Mouse (Mus musculus) C2C12 (cell line): Measurements from ENCODE around the gene Nrarp. TPM values are rescaled to one million over a fixed set of nuclear protein-coding genes. Genes with fewer than 3 reads are reported as not detected.

ENCODE experiments used
- H3K27me3 ChIP-seq: one replicate; pipeline ENCODE4 v1.6.1; 2011; ENCODE audit not compliant: control insufficient read depth, insufficient read depth, insufficient read length
- H3K36me3 ChIP-seq: one replicate; pipeline ENCODE4 v1.6.1; 2011; ENCODE audit not compliant: control insufficient read depth, insufficient read depth
- H3K4me3 ChIP-seq: one replicate; pipeline ENCODE4 v1.5.1; 2011; ENCODE audit warnings: mild to moderate bottlenecking, control low read depth; ENCODE audit not compliant: poor library complexity, insufficient read depth, severe bottlenecking
- H3K79me2 ChIP-seq: one replicate; pipeline ENCODE4 v1.6.1; 2011; ENCODE audit not compliant: control insufficient read depth, insufficient read depth
- H3K79me3 ChIP-seq: one replicate; pipeline ENCODE4 v1.6.1; 2011; ENCODE audit warnings: low read depth, control low read depth
- H3ac ChIP-seq: one replicate; pipeline ENCODE3; 2011; ENCODE audit warnings: low read depth; ENCODE audit not compliant: control insufficient read depth, insufficient read length
- CEBPB ChIP-seq: IDR thresholded peaks from one replicate; pipeline ENCODE4 v1.6.1; 2011; ENCODE audit warnings: low read depth, mild to moderate bottlenecking, control low read depth, moderate library complexity
- CTCF ChIP-seq: IDR thresholded peaks from one replicate; pipeline ENCODE4 v1.5.1; 2011; ENCODE audit not compliant: control insufficient read depth, insufficient read depth, insufficient read length
- FOSL1 ChIP-seq: IDR thresholded peaks from one replicate; pipeline ENCODE4 v1.8.0; 2011; ENCODE audit warnings: mild to moderate bottlenecking, low read length; ENCODE audit not compliant: poor library complexity, insufficient read depth, severe bottlenecking
- MAX ChIP-seq: IDR thresholded peaks from one replicate; pipeline ENCODE4 v1.6.1; 2011; ENCODE audit warnings: mild to moderate bottlenecking, control low read depth
- MYOD1 ChIP-seq: IDR thresholded peaks from one replicate; pipeline ENCODE4 v1.6.1; 2011; ENCODE audit warnings: low read depth; ENCODE audit not compliant: control insufficient read depth, insufficient read length
- MYOG ChIP-seq: IDR thresholded peaks from one replicate; pipeline ENCODE4 v1.6.1; 2011; ENCODE audit not compliant: control insufficient read depth, insufficient read length; ENCODE audit errors: extremely low read depth
- USF1 ChIP-seq: IDR thresholded peaks from one replicate; pipeline ENCODE4 v1.6.1; 2011; ENCODE audit warnings: low read depth, mild to moderate bottlenecking, control low read depth, moderate library complexity
- polyA plus RNA-seq: library from polyadenylated mRNA; unstranded; fragments of >200 nt; fragmentation: generic; extraction: Trizol; gene quantifications from one replicate; pipeline ENCODE4 v1.2.1, GENCODE M21; 2012; ENCODE audit warnings: missing spikeins

The Nrarp gene
- polyA plus RNA-seq, 1 experiment, result 0.56 TPM

- peaks cover 14% of the 10 kb centered on the region for H3K36me3 ChIP-seq
- H3K4me3 ChIP-seq, result no peak overlapping the region
- no peak for TF ChIP-seq MYOD1
- TF ChIP-seq MAX, result no peak
- no peak for TF ChIP-seq MYOG
- TF ChIP-seq FOSL1, result no peak
- no peak for TF ChIP-seq CEBPB
- no peak for TF ChIP-seq CTCF
- no peak for TF ChIP-seq USF1
- peaks cover 3% of the 10 kb centered on the region for H3K79me3 ChIP-seq
- H3ac ChIP-seq, result peak overlapping the region; percentile 14
- peaks cover 30% of the 10 kb centered on the region for H3K79me2 ChIP-seq
- no peaks in the 10 kb centered on the region for H3K27me3 ChIP-seq
Measured at GRCm38 (mm10) chr2:25194486-25195171, 14.1 kb downstream of the Nrarp start.

- Histone ChIP-seq H3K79me3 (peaks cover 3% of the 10 kb centered on the region), H3K79me2 (peaks cover 30% of the 10 kb centered on the region), H3K36me3 (peaks cover 22% of the 10 kb centered on the region), H3K27me3 (no peaks in the 10 kb centered on the region), H3ac (peak overlapping the region; percentile 41), H3K4me3 (peak overlapping the region; percentile 25)
- TF ChIP-seq FOSL1 (no peak), CTCF (no peak), USF1 (no peak), MYOD1 (no peak), CEBPB (no peak), MAX (no peak), MYOG (no peak)
Measured at GRCm38 (mm10) chr2:25195211-25196156, 14.9 kb downstream of the Nrarp start.

GRCm38 (mm10) chr2:25196172-25196954 is 15.8 kb downstream of the Nrarp start, which contains the start of gene Tor4a:
TSS of gene Tor4a (minus strand) at chr2:25196886.
- Histone ChIP-seq H3K79me2 (peaks cover 30% of the 10 kb centered on the region), H3K36me3 (peaks cover 31% of the 10 kb centered on the region), H3ac (peak within 1 kb of the TSS; percentile 41), H3K79me3 (peaks cover 3% of the 10 kb centered on the region), H3K27me3 (no peaks in the 10 kb centered on the region), H3K4me3 (peak within 1 kb of the TSS; percentile 25)
- TF ChIP-seq USF1, result no peak
- no peak for TF ChIP-seq MYOD1
- TF ChIP-seq MYOG, result no peak

- TF ChIP-seq MYOG, result no peak
- TF ChIP-seq CTCF, result no peak
- no peak for TF ChIP-seq USF1
- TF ChIP-seq MYOD1, result no peak
- TF ChIP-seq MAX, result no peak
- no peak for TF ChIP-seq CEBPB
- Histone ChIP-seq H3K27me3 (no peaks in the 10 kb centered on the region), H3K4me3 (peak overlapping the region; percentile 11)
Measured at GRCm38 (mm10) chr2:25197191-25197590, 16.6 kb downstream of the Nrarp start.

GRCm38 (mm10) chr2:25197946-25198345 is 17.4 kb downstream of the Nrarp start:
- peaks cover 3% of the 10 kb centered on the region for H3K79me3 ChIP-seq
- H3K4me3 ChIP-seq, result no peak overlapping the region
- H3K27me3 ChIP-seq, result no peaks in the 10 kb centered on the region
- H3ac ChIP-seq, result no peak overlapping the region
- H3K79me2 ChIP-seq, result peaks cover 30% of the 10 kb centered on the region
- TF ChIP-seq MYOG, result no peak
- TF ChIP-seq CEBPB, result no peak
- peaks cover 46% of the 10 kb centered on the region for H3K36me3 ChIP-seq

More at GRCm38 (mm10) chr2:25197191-25197590, 16.6 kb downstream of the Nrarp start:
- H3K79me3 ChIP-seq, result peaks cover 3% of the 10 kb centered on the region
- H3ac ChIP-seq, result no peak overlapping the region
- H3K79me2 ChIP-seq, result peaks cover 30% of the 10 kb centered on the region
- H3K36me3 ChIP-seq, result peaks cover 39% of the 10 kb centered on the region
